Mouse (Mus musculus) forebrain, embryonic 14.5 days (tissue): ENCODE measurements around the gene E2f1. TPM values are rescaled to one million over a fixed set of nuclear protein-coding genes. Genes with fewer than 3 reads are reported as not detected.

ENCODE experiments used
- ATAC-seq: fragments of 200-750 bp; cut with Nextera tagmentation; 2 replicates; pipeline ENCODE4 v1.8.0; 2017; ENCODE audit warnings: mild to moderate bottlenecking, moderate library complexity
- DNase-seq: peaks from one replicate; pipeline ENCODE4 v3.0.0-alpha.2; 2015; ENCODE audit warnings: low spot score
- H3K27ac ChIP-seq: fragments of 300-500 bp; sonication (generic); 2 replicates; pipeline ENCODE4 v1.5.1; 2014; ENCODE audit warnings: low read depth, mild to moderate bottlenecking, control low read depth, low read length, moderate library complexity
- H3K27me3 ChIP-seq: fragments of 300-500 bp; sonication (generic); replicated peaks from 2 replicates; pipeline ENCODE4 v1.6.1; 2014; ENCODE audit warnings: low read length, control low read depth, mixed read lengths; ENCODE audit not compliant: control insufficient read depth, insufficient read depth
- H3K36me3 ChIP-seq: fragments of 300-500 bp; sonication (generic); 2 replicates; pipeline ENCODE4 v1.6.1; 2014; ENCODE audit warnings: low read length, control low read depth; ENCODE audit not compliant: control insufficient read depth, insufficient read depth
- H3K4me1 ChIP-seq: fragments of 300-500 bp; sonication (generic); 2 replicates; pipeline ENCODE4 v1.6.1; 2014; ENCODE audit warnings: antibody characterized with exemption, low read length, control low read depth; ENCODE audit not compliant: control insufficient read depth, insufficient read depth
- H3K4me2 ChIP-seq: fragments of 300-500 bp; sonication (generic); 2 replicates; pipeline ENCODE4 v1.6.1; 2014; ENCODE audit warnings: mild to moderate bottlenecking, control low read depth, low read length
- H3K4me3 ChIP-seq: fragments of 300-500 bp; sonication (generic); 2 replicates; pipeline ENCODE4 v1.5.1; 2014; ENCODE audit warnings: low read depth, low read length, control low read depth
- H3K9ac ChIP-seq: fragments of 300-500 bp; sonication (generic); 2 replicates; pipeline ENCODE4 v1.6.1; 2014; ENCODE audit warnings: mild to moderate bottlenecking, low read length, control low read depth, moderate library complexity
- H3K9me3 ChIP-seq: fragments of 300-500 bp; sonication (generic); replicated peaks from 2 replicates; pipeline ENCODE4 v1.6.1; 2016; ENCODE audit warnings: low read length, control low read depth, mixed read lengths; ENCODE audit not compliant: control insufficient read depth
- WGBS: fragments of 180-500 bp; shearing (Covaris S2); extraction: QIAGEN DNeasy Blood & Tissue Kit; methylation state at CpG from one replicate; pipeline ENCODE4 v1.1.7; 2014; 5-methylcytosine and 5-hydroxymethylcytosine counted together
- polyA plus RNA-seq: library from polyadenylated mRNA; unstranded; fragments of >200 nt; fragmentation: Nextera tagmentation; extraction: Ambion mirVana; gene quantifications from 2 replicates; pipeline ENCODE4 v1.2.1, GENCODE M21; 2014

The E2f1 gene
- polyA plus RNA-seq, 1 experiment from 2014 or later = 5.0 TPM

- ATAC-seq = no peak
- Histone ChIP-seq H3K4me1 (no peaks in the 10 kb centered on the region), H3K4me2 (no peak overlapping the region), H3K9ac (no peak overlapping the region), H3K4me3 (no peak overlapping the region), H3K27me3 (no peaks in the 10 kb centered on the region), H3K36me3 (peaks cover 52% of the 10 kb centered on the region), H3K9me3 (no peaks in the 10 kb centered on the region), H3K27ac (no peak overlapping the region)
- 93% methylated on average over 3 of the region's 3 CpGs for WGBS
- DNase-seq = no peak
These were observed 52.7 kb downstream of the E2f1 start for GRCm38 (mm10) chr2:154516944-154517343.

- ATAC-seq = no peak
These were observed 59.6 kb downstream of the E2f1 start for GRCm38 (mm10) chr2:154510141-154510540.

More at GRCm38 (mm10) chr2:154510141-154510540, 59.6 kb downstream of the E2f1 start:
- H3K27me3 ChIP-seq = no peaks in the 10 kb centered on the region
- peaks cover 14% of the 10 kb centered on the region for H3K4me1 ChIP-seq
- peaks cover 53% of the 10 kb centered on the region for H3K36me3 ChIP-seq
- no peak overlapping the region for H3K27ac ChIP-seq
- WGBS = 96% methylated on average over 3 of the region's 3 CpGs
- H3K4me2 ChIP-seq = no peak overlapping the region
- H3K9ac ChIP-seq = no peak overlapping the region
- H3K9me3 ChIP-seq = no peaks in the 10 kb centered on the region
- no peak overlapping the region for H3K4me3 ChIP-seq
- no peak for DNase-seq

Other genes starting within 250 kb of the E2f1 start
- 18.8 and 24.1 TPM in 2 replicates for gene Cdk5rap1, start 196.9 kb downstream of the E2f1 start, polyA plus RNA-seq
- 2.6 and 4.6 TPM in 2 replicates for gene Snta1, start 161.8 kb downstream of the E2f1 start, polyA plus RNA-seq
- 51.9 and 59.4 TPM in 2 replicates for gene Cbfa2t2, start 133.4 kb downstream of the E2f1 start, polyA plus RNA-seq
- gene 1700003F12Rik, start 22.8 kb downstream of the E2f1 start, polyA plus RNA-seq = 1.2 TPM in 2 replicates
- gene Actl10, start 18.1 kb downstream of the E2f1 start, polyA plus RNA-seq = 0.15 and 0.19 TPM in 2 replicates
- 19.8 and 23.6 TPM in 2 replicates for gene Necab3, start 11.0 kb downstream of the E2f1 start, polyA plus RNA-seq
- 14.8 and 15.2 TPM in 2 replicates for gene Pxmp4, start 33.8 kb upstream of the E2f1 start, polyA plus RNA-seq
- 2.2 and 2.4 TPM in 2 replicates for gene Zfp341, start 43.4 kb upstream of the E2f1 start, polyA plus RNA-seq
- gene 4930519P11Rik, start 43.5 kb upstream of the E2f1 start, polyA plus RNA-seq = 0.65 TPM in 1 of 2 replicates, not detected in the other
- 21.6 and 22.4 TPM in 2 replicates for gene Chmp4b, start 81.8 kb upstream of the E2f1 start, polyA plus RNA-seq
- gene Gm14214, start 200.1 kb upstream of the E2f1 start, polyA plus RNA-seq = not detected in 2 replicates
- 109 and 116 TPM in 2 replicates for gene Raly, start 221.2 kb upstream of the E2f1 start, polyA plus RNA-seq
- gene a, start 221.5 kb upstream of the E2f1 start, polyA plus RNA-seq = 0.89 and 2.4 TPM in 2 replicates